ENCODE assay signal across 8 mouse cellular contexts in the genomic region with DNA sequence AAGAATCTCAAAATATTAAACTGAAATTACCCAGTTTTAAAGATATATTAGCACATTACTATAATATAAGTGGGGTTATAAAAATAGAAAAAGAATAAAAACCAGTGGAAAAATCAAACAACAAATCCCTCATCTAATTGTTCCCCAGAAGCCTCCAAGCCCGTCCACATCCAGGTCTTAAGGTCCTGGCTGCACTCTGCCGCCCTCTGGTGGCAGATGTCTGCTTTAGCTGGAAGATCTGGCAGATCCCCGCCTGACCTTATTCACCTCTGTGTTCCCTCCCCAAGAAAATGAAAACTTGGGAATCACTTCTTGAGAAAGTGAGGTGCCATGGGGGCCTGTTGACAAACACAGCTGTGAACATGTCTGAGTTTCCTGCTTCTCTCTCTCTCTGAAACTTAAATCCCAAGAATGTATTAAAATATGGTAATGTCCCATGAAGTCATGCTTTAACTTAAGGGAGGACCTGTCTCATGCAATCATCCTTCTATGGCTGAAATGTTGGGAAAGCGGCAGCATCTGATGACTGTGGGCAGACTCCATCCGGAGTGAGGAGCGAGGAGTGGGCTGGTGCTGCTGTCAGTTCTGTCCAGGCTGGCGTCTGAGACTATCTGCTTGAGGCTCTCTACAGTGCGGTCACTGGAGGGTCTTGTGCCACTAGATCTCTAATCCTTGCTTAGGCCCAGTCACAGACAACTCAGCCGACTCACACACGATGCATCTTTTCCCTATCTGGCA.
DNase-seq lines count a peak whose midpoint lies in the region; ATAC-seq and TF ChIP-seq lines count a peak whose summit lies in the region.

No protein-coding gene starts in this region.

- H3K4me2 ChIP-seq in midbrain, embryonic 11.5 days = no peak overlapping the region
- no peak overlapping the region for H3K4me2 ChIP-seq in midbrain, embryonic 13.5 days (replicated peaks)

- WGBS in midbrain, embryonic 11.5 days = 61% methylated on average over 10 of the region's 10 CpGs
- 60% methylated on average over 10 of the region's 10 CpGs for WGBS in midbrain, embryonic 13.5 days

- H3K27me3 ChIP-seq in midbrain, embryonic 11.5 days (ENCODE audit: control insufficient read depth, insufficient read depth, low read length) = no peaks in the 10 kb centered on the region
- no peaks in the 10 kb centered on the region for H3K27me3 ChIP-seq in midbrain, embryonic 13.5 days

- H3K4me3 ChIP-seq in midbrain, embryonic 11.5 days (ENCODE audit: low read depth, low read length) = no peak overlapping the region
- H3K4me3 ChIP-seq in midbrain, embryonic 13.5 days (replicated peaks) = no peak overlapping the region
- H3K4me3 ChIP-seq in bone marrow macrophage, adult 2 months (ENCODE audit: insufficient read depth, low read length) = no peak overlapping the region
- no peak overlapping the region for H3K4me3 ChIP-seq in embryonic fibroblast, embryonic 13.5 days (ENCODE audit: insufficient read depth, low read length)

- peak; percentile 86 for TF ChIP-seq CTCF in bone marrow macrophage, adult 2 months (IDR thresholded peaks at IDR 0.05; ENCODE audit: low read depth, low read length)
- peak; percentile 78 for TF ChIP-seq CTCF in embryonic fibroblast, embryonic 13.5 days (IDR thresholded peaks at IDR 0.05; ENCODE audit: borderline replicate concordance, insufficient read depth, low read length)

- ATAC-seq in midbrain, embryonic 11.5 days (ENCODE audit: low FRiP score) = no peak
- no peak for ATAC-seq in midbrain, embryonic 13.5 days

- no peak overlapping the region for H3K27ac ChIP-seq in midbrain, embryonic 11.5 days (ENCODE audit: low read depth, low read length)
- no peak overlapping the region for H3K27ac ChIP-seq in midbrain, embryonic 13.5 days
- no peak overlapping the region for H3K27ac ChIP-seq in bone marrow macrophage, adult 2 months (ENCODE audit: insufficient read depth, low read depth, low read length)
- H3K27ac ChIP-seq in embryonic fibroblast, embryonic 13.5 days (ENCODE audit: insufficient read depth, low read length) = peak overlapping the region; percentile 66

- H3K9me3 ChIP-seq in midbrain, embryonic 11.5 days (ENCODE audit: control insufficient read depth, low read length) = no peaks in the 10 kb centered on the region
- H3K9me3 ChIP-seq in midbrain, embryonic 13.5 days = no peaks in the 10 kb centered on the region

- peaks cover 10% of the 10 kb centered on the region; the same call in 1 of the 2 replicates for H3K4me1 ChIP-seq in midbrain, embryonic 11.5 days (ENCODE audit: control insufficient read depth, insufficient read depth, low read length)
- H3K4me1 ChIP-seq in midbrain, embryonic 13.5 days (replicated peaks) = peaks cover 14% of the 10 kb centered on the region
- no peaks in the 10 kb centered on the region for H3K4me1 ChIP-seq in bone marrow macrophage, adult 2 months (ENCODE audit: control insufficient read depth, insufficient read depth, low read length)
- H3K4me1 ChIP-seq in embryonic fibroblast, embryonic 13.5 days (ENCODE audit: control insufficient read depth, insufficient read depth, low read length) = peaks cover 13% of the 10 kb centered on the region

- TF ChIP-seq POLR2A in bone marrow macrophage, adult 2 months (IDR thresholded peaks at IDR 0.05; ENCODE audit: borderline replicate concordance, low read depth, low read length) = no peak
- TF ChIP-seq POLR2A in embryonic fibroblast, embryonic 13.5 days (IDR thresholded peaks at IDR 0.05; ENCODE audit: low read depth, low read length) = no peak

- peak; percentile 96 for DNase-seq in midbrain, embryonic 11.5 days (ENCODE audit: low spot score, missing footprints)
- peak; percentile 40 for DNase-seq in heart, postnatal 25 days (ENCODE audit: low spot score)
- DNase-seq in left cerebral cortex, postnatal 36 days (ENCODE audit: low spot score in 2 of 2) = peak; percentile 37 to 42
- peak; percentile 65 for DNase-seq in retina, adult 2 months (ENCODE audit: low read depth, low spot score)
- peak; percentile 76 for DNase-seq in thymus, postnatal 25 days

- H3K36me3 ChIP-seq in midbrain, embryonic 11.5 days (ENCODE audit: control insufficient read depth, insufficient read depth, low read length) = peaks cover 3% of the 10 kb centered on the region
- peaks cover 81% of the 10 kb centered on the region for H3K36me3 ChIP-seq in midbrain, embryonic 13.5 days

- no peak overlapping the region for H3K9ac ChIP-seq in midbrain, embryonic 11.5 days (ENCODE audit: low read length)
- no peak overlapping the region for H3K9ac ChIP-seq in midbrain, embryonic 13.5 days (replicated peaks)

- intact Hi-C loops in heart, postnatal 25 days (cut with DNase I) = loop anchor here (1.0 to 2.0 kb wide), 2 partner anchors 17 to 102 kb away; no protein-coding TSS in a partner anchor
- intact Hi-C loops in left cerebral cortex, postnatal 36 days (cut with DNase I) = loop anchor here (5.0 kb wide), 1 partner anchor 100 kb away; no protein-coding TSS in a partner anchor

Comparison
In these comparisons a context has a peak if more than half of its experiments do, and no peak if none do; other contexts are left out.
1. DNase-seq: peak in every context shown above with its lines; median percentile 96 in midbrain, embryonic 11.5 days; 76 in thymus, postnatal 25 days; 65 in retina, adult 2 months; 40 in heart, postnatal 25 days; 40 in left cerebral cortex, postnatal 36 days.